Mouse (Mus musculus) heart, adult 10 weeks (tissue): ENCODE measurements around the gene Hamp2. TPM values are rescaled to one million over a fixed set of nuclear protein-coding genes. Genes with fewer than 3 reads are reported as not detected.

ENCODE experiments used
- polyA plus RNA-seq: library from polyadenylated mRNA; stranded (reverse); fragments of 350-450 nt; fragmentation: Illumina TruSeq; extraction: RNeasy Lipid Tissue Mini Kit (QIAGEN cat#74804); gene quantifications from one replicate; pipeline ENCODE4 v1.2.3, GENCODE M21; 2014; ENCODE audit warnings: low read depth, low replicate concordance

Hamp2 gene
- polyA plus RNA-seq = 6.3 TPM

GRCm38 (mm10) chr7:30924581-30924980 lies at the start of gene Hamp2:
Hamp2 (minus strand) TSS chr7:30924681.

GRCm38 (mm10) chr7:30973501-30974289 lies 49.2 kb upstream of the Hamp2 start, which contains the start of gene Fam187b:
Fam187b (plus strand) TSS chr7:30973790.

GRCm38 (mm10) chr7:30973251-30973500 lies 48.7 kb upstream of the Hamp2 start, which contains the start of gene Lsr:
Lsr (minus strand) TSS chr7:30973464.

GRCm38 (mm10) chr7:30956756-30957366 lies 32.4 kb upstream of the Hamp2 start, which contains the start of gene Usf2:
Usf2 (minus strand) TSS chr7:30956803.

GRCm38 (mm10) chr7:30943909-30944635 lies 19.6 kb upstream of the Hamp2 start, which contains the start of gene Hamp:
Hamp (minus strand) TSS chr7:30944032.

GRCm38 (mm10) chr7:30914732-30915131 lies 9.7 kb downstream of the Hamp2 start, which contains the start of gene Mag:
Mag (minus strand) TSS chr7:30914873.

GRCm38 (mm10) chr7:30880176-30880575 lies 44.3 kb downstream of the Hamp2 start, which contains the start of gene Cd22:
Cd22 (minus strand) TSS chr7:30880342.

Other genes with a start within 250 kb of the Hamp2 start
- gene 2200002J24Rik, start 225.8 kb downstream of the Hamp2 start, polyA plus RNA-seq = not detected
- gene Atp4a, start 212.5 kb downstream of the Hamp2 start, polyA plus RNA-seq = not detected
- gene Tmem147, start 195.1 kb downstream of the Hamp2 start, polyA plus RNA-seq = 168 TPM
- gene Gapdhs, start 181.0 kb downstream of the Hamp2 start, polyA plus RNA-seq = not detected
- 3.5 TPM for gene Sbsn, start 173.2 kb downstream of the Hamp2 start, polyA plus RNA-seq
- 3.5 TPM for gene Dmkn, start 160.9 kb downstream of the Hamp2 start, polyA plus RNA-seq
- not detected for gene Krtdap, start 136.8 kb downstream of the Hamp2 start, polyA plus RNA-seq
- not detected for gene Ffar2, start 100.9 kb downstream of the Hamp2 start, polyA plus RNA-seq
- not detected for gene Ffar3, start 68.5 kb downstream of the Hamp2 start, polyA plus RNA-seq
- not detected for gene Ffar1, start 63.1 kb downstream of the Hamp2 start, polyA plus RNA-seq
- 0.76 TPM for gene Cd22, start 44.3 kb downstream of the Hamp2 start, polyA plus RNA-seq
- 0.18 TPM for gene Mag, start 9.8 kb downstream of the Hamp2 start, polyA plus RNA-seq
- 44.7 TPM for gene Hamp, start 19.4 kb upstream of the Hamp2 start, polyA plus RNA-seq
- gene Usf2, start 32.1 kb upstream of the Hamp2 start, polyA plus RNA-seq = 166 TPM
- gene Lsr, start 48.8 kb upstream of the Hamp2 start, polyA plus RNA-seq = 3.3 TPM
- gene Fam187b, start 49.1 kb upstream of the Hamp2 start, polyA plus RNA-seq = not detected
- gene Fxyd5, start 117.8 kb upstream of the Hamp2 start, polyA plus RNA-seq = 43.3 TPM
- gene Fxyd7, start 126.8 kb upstream of the Hamp2 start, polyA plus RNA-seq = 2.0 TPM
- 1,227 TPM for gene Fxyd1, start 132.5 kb upstream of the Hamp2 start, polyA plus RNA-seq
- gene Lgi4, start 134.7 kb upstream of the Hamp2 start, polyA plus RNA-seq = 5.1 TPM
- 4.2 TPM for gene Fxyd3, start 152.0 kb upstream of the Hamp2 start, polyA plus RNA-seq
- 2.8 TPM for gene Hpn, start 190.6 kb upstream of the Hamp2 start, polyA plus RNA-seq
- gene Scn1b, start 202.3 kb upstream of the Hamp2 start, polyA plus RNA-seq = 16.1 TPM
- gene Gramd1a, start 231.2 kb upstream of the Hamp2 start, polyA plus RNA-seq = 43.0 TPM